Mouse (Mus musculus): Measurements from ENCODE around the gene Mrpl28. TPM values are rescaled to one million over a fixed set of nuclear protein-coding genes. Genes with fewer than 3 reads are reported as not detected.

Gene Mrpl28
- total RNA-seq, 4 experiments from 2014 or later: 58.1 to 71.4 (median 62.0) TPM

- DNase-seq (ENCODE audit: low spot score in 2 of 2): no peak
Measured at GRCm38 (mm10) chr17:26115956-26116487, 7.3 kb upstream of the Mrpl28 start.

GRCm38 (mm10) chr17:26116503-26117258 lies 6.6 kb upstream of the Mrpl28 start:
- no peak for DNase-seq (ENCODE audit: low spot score in 2 of 2)

DNA sequence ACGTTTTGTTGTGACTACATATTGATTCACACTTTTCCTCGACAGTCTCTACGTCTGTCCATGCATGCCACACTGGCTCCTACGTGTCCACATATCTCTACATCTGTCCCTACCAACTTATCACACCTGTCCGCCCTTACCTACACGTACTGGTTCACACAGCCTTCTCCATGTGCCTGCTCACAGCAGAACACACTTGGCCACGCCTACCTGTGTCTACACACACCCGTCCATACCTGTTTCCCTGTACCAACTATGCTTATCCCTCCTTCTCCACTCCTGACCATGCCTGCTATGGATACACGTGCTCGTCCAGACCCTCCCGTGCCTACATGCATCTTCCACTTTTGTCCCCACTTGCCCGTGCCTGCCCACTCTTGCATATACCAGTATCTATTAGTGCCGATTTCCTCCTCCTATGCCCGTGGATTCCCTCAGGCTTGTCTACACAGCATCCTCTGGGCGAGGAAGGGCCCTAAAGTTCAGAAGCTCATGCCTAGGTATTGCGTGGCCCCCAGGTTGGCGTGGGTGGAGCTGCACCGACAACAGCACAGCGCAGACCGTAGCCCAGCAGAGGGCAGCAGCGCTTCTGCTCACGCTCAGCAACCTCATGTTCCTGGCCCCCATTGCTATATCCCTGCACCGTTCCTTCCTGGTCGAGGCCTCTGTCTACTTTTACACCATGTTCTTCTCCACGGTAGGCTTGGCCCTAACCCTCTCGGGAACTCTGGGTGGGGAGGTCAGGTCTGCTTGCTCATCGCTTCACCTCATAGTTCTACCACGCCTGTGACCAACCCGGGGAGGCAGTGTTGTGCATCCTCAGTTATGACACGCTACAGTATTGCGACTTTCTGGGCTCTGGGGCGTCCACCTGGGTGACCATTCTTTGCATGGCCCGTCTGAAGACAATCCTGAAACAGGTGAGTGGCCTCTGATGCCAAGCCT lies 3.3 kb upstream of the Mrpl28 start:
- DNase-seq (ENCODE audit: low spot score in 2 of 2): peak in 1 of 2 experiments; percentile 55

DNA sequence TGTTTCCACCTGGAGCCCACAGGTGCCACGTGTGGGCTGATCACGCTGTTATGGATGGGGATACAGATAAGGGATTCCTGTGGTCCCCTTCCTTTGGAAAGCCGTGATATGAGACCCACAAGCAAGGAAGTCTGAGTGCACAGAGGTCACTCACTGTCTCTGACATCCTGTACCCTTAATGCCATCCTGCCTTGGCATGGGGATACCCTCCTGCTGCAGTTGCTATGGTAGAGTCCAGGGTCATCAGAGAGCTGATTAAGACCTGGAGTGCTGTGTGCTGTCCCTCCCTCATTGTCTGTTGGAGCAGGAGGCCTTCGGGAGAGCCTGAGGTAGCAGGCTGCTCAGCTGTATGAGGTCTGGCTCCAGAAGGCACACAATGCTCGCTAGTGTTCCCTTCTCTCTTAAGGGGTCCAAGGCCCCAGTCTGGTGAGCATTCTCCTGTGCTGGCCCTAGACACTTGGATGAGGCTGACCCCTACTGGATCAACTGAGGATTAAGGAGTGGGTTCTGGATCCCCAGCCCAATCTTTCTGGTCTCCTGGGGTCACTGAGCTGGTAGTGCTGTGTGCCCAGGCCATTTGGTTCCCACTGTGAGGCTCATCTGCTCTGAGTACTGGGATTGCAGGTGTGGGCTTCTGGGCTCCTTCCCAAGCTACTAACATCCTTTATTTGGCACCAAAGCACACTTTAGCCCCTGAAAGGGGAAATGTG lies 714 bp upstream of the Mrpl28 start:
- DNase-seq (ENCODE audit: low spot score in 2 of 2): no peak

- DNase-seq (ENCODE audit: low spot score in 2 of 2): no peak
Measured at GRCm38 (mm10) chr17:26124560-26124959, 1.3 kb downstream of the Mrpl28 start.

GRCm38 (mm10) chr17:26125226-26125625 lies 1.9 kb downstream of the Mrpl28 start:
- no peak for DNase-seq (ENCODE audit: low spot score in 2 of 2)

DNA sequence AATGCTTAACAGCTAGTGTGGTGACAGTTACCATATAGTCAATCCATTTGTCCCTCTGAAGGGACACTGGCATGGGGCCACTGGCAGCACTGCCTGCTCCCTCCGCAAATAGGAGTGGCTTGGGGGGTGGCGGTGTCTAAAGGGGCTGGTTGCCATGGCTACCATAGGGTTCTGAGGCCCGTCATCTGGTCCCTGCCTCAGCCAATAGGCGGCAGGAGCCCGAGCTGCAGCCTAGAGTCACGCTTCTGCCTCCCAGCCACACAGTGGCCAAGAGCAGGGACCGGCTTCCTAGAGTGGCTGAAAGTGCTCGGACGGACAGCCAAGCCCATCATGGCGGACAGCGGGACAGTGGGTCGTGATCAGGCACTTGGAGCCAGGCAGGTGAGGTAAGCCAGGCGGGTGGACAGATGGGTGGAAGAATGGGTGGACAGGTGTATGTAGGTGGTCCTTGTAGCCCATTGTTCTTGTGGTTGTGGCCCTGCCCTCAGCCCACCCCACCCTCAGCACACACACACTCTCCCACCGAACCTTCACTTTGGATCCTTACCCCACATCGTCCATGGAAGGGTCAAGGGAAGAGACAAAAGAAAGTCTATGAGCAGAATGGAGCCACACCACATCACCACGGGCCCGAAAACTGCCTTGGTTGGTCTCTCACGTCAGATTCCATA lies 7.9 kb downstream of the Mrpl28 start:
- no peak for DNase-seq (ENCODE audit: low spot score in 2 of 2)

DNA sequence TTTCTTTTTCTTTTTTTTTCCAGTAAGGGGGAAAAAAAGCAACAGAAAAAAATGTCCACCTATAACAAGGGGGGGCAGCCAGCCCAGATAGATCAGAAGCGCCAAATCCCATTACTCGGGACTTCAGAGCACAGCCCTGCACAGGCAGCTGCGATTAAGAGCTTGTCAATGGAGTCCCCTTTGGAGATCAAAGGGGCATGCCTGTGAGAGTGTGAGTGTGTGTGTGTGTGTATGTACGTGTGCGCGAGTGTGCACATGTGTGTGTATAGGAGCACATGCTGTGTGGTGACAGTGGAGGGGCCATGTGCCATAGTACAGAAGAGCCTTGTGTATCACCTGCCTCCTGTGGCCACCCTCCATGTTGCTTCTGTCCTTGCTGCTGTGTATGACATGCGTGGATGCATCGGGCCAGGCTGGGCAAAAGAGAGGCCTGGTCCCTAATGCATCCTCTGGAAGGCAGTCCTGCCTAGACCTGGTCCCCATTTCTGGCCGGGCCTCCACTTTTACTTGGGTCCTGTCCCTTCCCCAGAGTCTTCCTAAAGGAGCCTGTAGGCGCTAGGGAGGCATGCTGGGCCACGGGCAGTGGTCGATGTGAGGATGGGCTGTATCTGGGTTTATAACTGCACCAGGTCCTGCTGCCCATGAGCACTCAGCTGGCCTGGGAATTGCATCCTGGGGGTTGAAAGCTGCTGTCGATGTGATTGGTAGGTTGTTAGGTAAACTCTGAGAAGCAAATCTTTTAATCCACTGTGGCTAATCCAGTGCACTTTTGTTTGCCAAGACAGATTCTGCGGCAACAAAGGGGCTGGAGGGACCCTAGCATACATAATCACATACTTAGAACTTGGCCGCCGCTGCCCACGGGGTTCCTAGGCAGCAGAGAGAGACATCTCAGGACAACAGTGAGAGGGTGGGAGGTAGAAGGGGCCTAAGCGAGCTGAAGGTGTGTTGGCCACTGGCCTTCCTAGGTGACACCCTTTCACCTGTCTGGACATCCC lies 8.9 kb downstream of the Mrpl28 start:
- no peak for DNase-seq (ENCODE audit: low spot score in 2 of 2)

GRCm38 (mm10) chr17:26137106-26137750 lies 13.9 kb downstream of the Mrpl28 start:
- no peak for DNase-seq (ENCODE audit: low spot score in 2 of 2)

- DNase-seq (ENCODE audit: low spot score in 2 of 2): no peak
Measured at GRCm38 (mm10) chr17:26137751-26138130, 14.4 kb downstream of the Mrpl28 start.

DNA sequence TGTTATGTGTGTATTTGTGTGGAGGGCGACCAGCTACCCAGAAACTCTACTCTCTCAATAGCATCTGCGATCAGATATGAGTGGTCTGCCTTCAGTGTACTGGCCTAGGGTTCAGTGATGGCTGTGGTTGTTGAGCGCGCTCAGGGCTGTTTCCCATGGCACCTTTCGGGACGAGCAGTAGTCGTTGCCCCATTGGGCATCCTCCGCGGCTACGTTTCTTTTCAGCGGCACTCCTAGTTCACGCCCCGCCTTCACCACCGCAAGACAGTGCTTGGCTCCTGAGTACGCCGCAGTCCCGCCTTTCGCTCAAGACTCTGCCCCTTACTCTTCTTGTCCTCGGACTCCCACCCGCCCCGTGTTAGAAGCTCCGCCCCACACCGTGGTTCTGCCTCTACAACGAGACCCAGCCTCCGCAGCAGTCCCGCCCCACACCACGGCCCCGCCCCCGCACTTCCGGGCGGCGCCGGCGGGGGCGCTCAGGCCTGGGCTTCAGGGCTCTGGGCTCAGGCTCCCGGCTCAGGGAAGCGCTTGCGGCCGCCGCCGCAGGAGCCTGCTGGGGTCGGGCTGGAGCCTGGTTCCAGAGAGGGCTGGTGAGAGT lies 15.0 kb downstream of the Mrpl28 start, which contains the start of gene Axin1:
Axin1 (plus strand) TSS at position 450 of the 598 bp plus-strand sequence.
- DNase-seq (ENCODE audit: low spot score in 2 of 2): peak; percentile 89 to 93

DNA sequence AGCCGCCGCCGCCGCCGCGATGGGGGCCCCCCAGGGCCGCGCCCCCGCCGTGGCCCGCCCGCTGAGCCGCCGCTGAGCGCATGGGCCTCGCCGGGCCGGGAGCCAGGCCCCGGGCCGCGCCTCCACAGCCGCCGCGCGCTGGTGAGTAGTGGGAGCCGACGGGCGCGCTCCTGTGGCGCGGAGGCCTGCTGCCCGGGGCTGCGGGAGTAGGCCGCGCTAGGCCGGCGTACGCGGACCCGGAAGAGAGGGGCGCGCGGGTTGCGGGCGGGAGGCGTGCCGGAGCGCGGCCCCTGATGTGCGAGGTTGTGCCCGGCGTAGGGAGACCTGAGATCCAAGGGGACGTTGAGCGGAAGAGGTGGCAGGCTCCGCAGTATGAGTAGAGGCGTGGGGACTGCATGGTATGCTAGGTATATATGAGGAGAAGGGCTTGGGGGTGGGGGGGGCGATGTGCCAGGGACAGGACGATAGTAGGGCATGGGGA lies 15.6 kb downstream of the Mrpl28 start:
- DNase-seq (ENCODE audit: low spot score in 2 of 2): peak in 1 of 2 experiments; percentile 39

GRCm38 (mm10) chr17:26142796-26143195 lies 19.5 kb downstream of the Mrpl28 start:
- no peak for DNase-seq (ENCODE audit: low spot score in 2 of 2)

GRCm38 (mm10) chr17:26143386-26143785 lies 20.1 kb downstream of the Mrpl28 start:
- no peak for DNase-seq (ENCODE audit: low spot score in 2 of 2)

GRCm38 (mm10) chr17:26149056-26149455 lies 25.8 kb downstream of the Mrpl28 start:
- DNase-seq (ENCODE audit: low spot score in 2 of 2): no peak

DNA sequence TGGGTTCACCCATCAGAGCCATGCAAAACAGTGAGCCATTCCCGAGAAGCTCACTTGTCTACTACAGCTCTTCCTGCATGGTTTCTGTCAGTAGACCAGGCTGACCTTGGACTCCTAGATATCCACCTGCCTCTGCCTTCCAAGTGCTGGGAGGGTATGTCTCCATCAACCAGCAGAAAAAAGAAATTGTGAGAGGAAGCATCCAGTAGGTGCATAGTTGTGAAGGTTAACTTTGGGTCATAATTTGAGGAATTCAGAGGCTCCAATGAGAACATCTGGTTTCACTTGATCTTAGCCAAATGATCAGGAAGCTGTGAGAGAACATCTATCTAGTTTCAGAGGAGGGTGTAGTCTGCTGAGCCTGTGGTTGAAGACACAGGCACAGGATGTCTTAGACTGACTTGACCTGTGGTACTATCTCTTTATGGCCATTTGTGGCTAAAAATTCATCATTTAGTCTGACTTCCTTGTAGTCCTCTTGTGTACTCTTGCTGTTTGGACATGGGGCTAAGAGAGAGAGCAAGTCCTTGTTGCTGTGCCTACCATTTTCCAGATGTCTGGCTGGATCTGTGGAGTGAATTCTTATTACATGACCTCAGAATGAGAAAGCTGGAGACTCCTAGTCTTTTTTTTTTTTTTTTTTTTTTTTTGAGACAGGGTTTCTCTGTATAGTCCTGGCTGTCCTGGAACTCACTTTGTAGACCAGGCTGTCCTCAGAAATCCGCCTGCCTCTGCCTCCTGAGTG lies 28.8 kb downstream of the Mrpl28 start:
- no peak for DNase-seq (ENCODE audit: low spot score in 2 of 2)

DNA sequence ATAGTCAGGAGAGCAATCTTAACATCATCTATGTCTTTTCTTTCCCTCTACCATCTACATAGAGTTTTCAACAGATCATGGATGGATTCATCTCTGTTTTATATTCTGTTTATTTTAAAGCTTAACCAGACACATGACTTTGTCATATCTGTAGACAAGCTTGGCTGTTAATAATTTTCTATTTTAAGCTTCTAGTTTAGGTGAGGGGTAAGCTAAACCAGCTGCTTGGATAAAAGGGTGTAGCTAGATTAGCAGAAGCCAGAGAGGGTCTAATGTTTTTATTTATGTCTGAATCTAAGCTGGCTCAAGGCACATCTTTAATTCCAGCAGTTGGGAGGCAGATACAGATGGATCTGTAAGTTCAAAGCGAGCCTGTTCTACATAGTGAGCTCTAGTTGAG lies 39.4 kb downstream of the Mrpl28 start:
- DNase-seq (ENCODE audit: low spot score in 2 of 2): no peak

GRCm38 (mm10) chr17:26168039-26168438 lies 44.7 kb downstream of the Mrpl28 start:
- no peak for DNase-seq (ENCODE audit: low spot score in 2 of 2)

Measured in layer of hippocampus, adult 8-10 months (tissue).